Mouse (Mus musculus) embryonic stem cell, embryonic (primary cell): ENCODE results near the gene Runx3.

Source experiments
- CTCF ChIA-PET, 4 experiments: fragments of 300-600 bp in 2 of 4; fragments of 350-600 bp in 2 of 4; sonication (Branson Sonifier 250); formaldehyde crosslinking; loops; one replicate each; lab custom pipeline; 2022; ENCODE audit warnings: inconsistent platforms in 2 of 4; lab: Charles Lee
- POLR2A ChIA-PET, 4 experiments: fragments of 300-600 bp in 2 of 4; fragments of 350-600 bp in 2 of 4; sonication (Branson Sonifier 250); formaldehyde crosslinking; loops; one replicate each; lab custom pipeline; 2022; ENCODE audit warnings: antibody characterized with exemption in 4 of 4, inconsistent platforms in 1 of 4; lab: Charles Lee

Gene Runx3

DNA sequence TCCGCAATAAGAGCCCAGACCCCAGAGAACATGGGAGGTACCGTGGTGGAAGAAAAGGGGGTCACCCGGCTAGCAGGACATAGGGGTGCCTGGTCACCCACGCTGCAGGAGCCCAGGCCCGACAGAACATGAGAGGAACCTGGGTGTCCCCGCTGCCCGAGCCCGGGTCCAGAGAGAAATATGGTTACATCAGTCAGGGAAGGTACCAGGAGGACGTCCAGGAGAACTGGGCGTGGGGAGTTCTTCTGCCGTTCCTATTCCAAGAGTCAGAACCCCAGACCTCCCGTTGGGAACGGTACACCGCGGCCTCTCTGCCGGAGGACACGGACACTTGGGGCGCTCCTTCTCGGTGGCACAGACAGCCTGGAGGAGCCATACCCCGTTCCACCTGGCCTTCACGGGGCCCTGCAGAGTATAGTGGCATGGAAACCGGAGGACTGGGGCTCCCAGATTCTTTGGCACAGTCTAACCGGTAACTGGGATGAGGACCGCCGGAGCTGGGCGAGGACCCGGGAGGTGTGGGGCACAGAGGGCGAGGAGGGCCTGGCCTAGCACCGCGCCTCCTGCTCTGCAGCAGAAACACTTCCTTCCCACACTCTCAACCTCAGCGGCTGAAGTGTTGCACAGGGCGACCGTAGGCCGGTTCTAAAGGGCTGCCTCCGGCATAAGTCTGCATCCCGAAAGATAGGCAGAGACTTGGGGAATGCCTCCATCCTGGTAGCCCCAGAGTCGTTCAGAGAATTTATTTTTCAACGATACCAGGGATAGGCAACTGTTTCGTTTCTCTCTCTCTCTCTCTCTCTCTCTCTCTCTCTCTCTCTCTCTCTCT is 33.0 kb downstream of the Runx3 start:
- ChIA-PET CTCF (interaction anchor here in 3 of 4 experiments (0.6 to 0.8 kb wide), 5 partner anchors 27 to 208 kb away, joined by 3 to 12 read pairs (median 3); no protein-coding TSS in a partner anchor), POLR2A (interaction anchor here in 2 of 4 experiments (0.6 to 0.7 kb wide), 2 partner anchors 23 to 30 kb away, joined by 3 to 5 read pairs; no protein-coding TSS in a partner anchor)

DNA sequence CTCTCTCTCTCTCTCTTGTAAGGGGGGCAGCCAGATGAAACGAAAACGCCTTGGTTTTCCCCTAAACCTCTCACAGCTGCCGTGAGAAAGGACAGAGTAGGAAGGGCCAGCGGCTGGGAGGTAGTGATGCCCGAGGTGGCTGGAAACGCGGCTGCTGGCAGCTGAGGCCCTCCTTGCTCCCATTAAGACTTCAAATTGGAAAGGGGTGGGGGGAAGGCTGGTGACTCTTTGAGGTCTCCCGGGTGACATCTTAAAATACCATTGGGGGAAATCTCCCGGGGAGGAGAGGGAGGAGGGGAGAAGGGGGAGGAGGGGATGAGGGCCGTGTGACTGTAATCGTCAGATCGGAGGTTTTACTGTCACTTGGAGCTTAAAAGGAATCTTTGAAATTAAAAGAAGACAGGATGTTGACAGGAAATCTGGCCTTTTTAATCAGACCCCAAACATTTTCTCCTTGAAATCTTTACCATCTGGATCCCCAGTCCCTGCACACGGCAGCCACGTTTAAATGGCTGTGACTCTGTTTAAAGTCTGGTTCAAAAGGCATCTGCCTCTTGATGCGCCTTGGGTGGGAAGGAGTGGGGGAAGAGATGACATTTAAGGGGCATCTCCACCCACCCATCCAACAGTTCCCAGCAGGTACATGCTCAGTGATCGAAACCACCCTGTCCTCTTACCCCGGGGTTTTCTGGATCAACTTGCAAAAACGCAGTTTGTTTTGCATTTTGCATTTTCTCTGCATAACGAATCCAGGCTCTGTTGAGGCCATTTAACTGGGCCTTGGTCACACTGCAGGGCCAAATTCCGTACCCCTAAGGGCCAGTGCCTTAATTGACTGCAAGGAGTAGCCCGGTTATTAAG is 33.9 kb downstream of the Runx3 start:
- ChIA-PET POLR2A (interaction anchor here in 3 of 4 experiments (0.6 to 2.0 kb wide), 5 partner anchors 8 to 231 kb away, joined by 3 to 6 read pairs (median 4); partner anchors contain the start of gene Rsrp1 (in 1 of the 3)), CTCF (interaction anchor here in 3 of 4 experiments (0.6 to 1.2 kb wide), 5 partner anchors 26 to 209 kb away, joined by 3 to 7 read pairs (median 3); no protein-coding TSS in a partner anchor)

DNA sequence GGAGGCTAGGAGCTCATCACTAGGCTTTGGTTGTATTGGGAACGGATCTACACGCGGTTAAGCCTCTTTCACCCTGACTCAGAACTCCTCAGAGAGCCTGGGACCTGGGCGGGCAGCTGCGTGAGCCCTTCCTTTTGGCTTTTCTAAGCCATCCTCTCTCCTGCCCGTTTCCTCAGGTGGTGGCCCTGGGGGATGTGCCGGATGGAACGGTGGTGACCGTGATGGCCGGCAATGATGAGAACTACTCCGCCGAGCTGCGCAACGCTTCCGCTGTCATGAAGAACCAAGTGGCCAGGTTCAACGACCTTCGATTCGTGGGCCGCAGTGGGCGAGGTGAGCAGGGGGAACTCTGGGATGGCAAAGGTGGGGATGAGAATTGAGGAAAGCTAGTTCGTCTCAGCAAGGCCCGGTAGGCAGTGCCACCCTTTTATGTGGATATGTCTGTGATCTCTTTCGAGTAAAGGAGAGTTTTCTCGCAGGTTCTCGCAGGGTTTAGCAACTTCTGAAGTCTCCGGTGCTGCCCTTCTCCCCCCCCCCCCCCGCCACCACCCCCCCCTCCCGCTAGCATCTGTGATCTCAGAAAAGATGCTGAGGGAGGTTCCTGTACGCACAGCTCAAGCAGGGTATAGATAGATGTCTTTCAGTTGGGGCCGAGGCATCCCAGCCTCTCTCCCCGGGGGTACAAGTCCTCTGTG is 34.8 kb downstream of the Runx3 start:
- POLR2A ChIA-PET, result interaction anchor here in 3 of 4 experiments (0.7 to 2.0 kb wide), 5 partner anchors 9 to 232 kb away, joined by 3 to 6 read pairs (median 4); partner anchors contain the start of gene Rsrp1 (in 1 of the 3)
- CTCF ChIA-PET, result interaction anchor here in 1 of 4 experiments (1.2 kb wide), 1 partner anchor 180 kb away, joined by 3 read pairs; no protein-coding TSS in a partner anchor

GRCm38 (mm10) chr4:135155805-135156469 is 35.5 kb downstream of the Runx3 start:
- ChIA-PET POLR2A (interaction anchor here in 2 of 4 experiments (0.7 to 2.0 kb wide), 4 partner anchors 10 to 233 kb away, joined by 3 to 6 read pairs (median 4); partner anchors contain the start of gene Rsrp1 (in 1 of the 2)), CTCF (interaction anchor here in 1 of 4 experiments (1.2 kb wide), 1 partner anchor 181 kb away, joined by 3 read pairs; no protein-coding TSS in a partner anchor)

DNA sequence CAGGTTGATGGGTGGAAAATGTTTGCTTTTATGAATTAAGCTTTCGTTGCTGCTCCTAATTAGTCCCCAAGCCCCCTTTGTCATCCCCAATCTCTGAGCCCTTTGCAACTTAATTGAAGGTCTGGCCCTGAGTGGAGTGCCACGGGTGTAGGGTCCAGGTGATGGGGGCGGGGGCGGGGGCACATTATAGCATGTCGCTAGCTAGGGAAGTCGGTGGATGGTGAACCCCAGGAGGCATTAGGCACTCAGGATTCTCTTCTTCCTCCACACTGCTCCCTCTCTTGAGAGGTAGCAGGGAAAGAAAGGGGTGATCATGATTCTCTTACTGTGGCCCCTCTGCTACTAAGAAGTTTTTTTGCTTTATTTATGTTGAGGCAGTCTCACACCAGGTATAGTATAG is 36.1 kb downstream of the Runx3 start:
- ChIA-PET CTCF (interaction anchor here in 1 of 4 experiments (0.6 kb wide), 1 partner anchor 202 kb away, joined by 3 read pairs; no protein-coding TSS in a partner anchor), POLR2A (interaction anchor here in 1 of 4 experiments (2.0 kb wide), 1 partner anchor 234 kb away, joined by 6 read pairs; the partner anchor contains the start of gene Rsrp1)

- ChIA-PET CTCF (interaction anchor here in 3 of 4 experiments (0.6 to 2.2 kb wide), 4 partner anchors 22 to 201 kb away, joined by 3 to 10 read pairs (median 4); no protein-coding TSS in a partner anchor), POLR2A (no interaction called here)
Measured at GRCm38 (mm10) chr4:135157329-135157728, 36.9 kb downstream of the Runx3 start.

DNA sequence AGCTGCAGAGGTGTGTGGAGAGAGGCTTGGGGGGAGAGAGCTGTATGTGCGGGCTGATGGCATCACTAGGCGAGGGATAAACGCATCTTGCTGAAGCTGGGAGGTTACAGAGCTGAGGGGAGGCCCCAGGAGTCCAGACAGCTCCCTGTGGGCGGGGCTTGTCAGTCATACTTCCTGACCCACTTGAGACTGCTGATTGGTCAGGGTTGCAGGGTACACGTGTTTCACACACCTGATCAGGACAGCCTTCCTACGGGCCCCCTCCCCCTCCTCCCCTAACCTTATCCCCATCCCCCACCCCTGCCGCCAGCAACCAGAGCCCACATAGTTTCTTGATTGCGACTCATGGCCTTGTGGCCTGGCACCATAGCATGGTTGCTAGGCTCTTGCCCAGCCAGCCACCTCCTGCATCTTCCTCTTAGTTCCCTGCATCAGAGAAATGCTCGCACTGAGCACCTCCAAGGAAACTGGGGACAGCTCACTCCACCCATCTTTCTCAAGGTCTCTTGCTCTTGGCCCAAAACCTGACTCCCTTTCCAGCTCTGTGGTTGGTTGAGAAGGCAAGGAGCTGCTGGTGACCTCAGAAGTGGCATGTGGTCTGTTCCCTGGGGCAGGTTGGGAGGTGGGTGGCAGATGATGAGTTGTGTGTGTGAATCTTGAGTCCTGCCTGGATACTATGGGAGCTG is 38.4 kb downstream of the Runx3 start:
- ChIA-PET CTCF (interaction anchor here (0.5 to 2.2 kb wide), 20 partner anchors 8 to 456 kb away, joined by 3 to 10 read pairs (median 3); no protein-coding TSS in a partner anchor), POLR2A (interaction anchor here in 3 of 4 experiments (0.6 to 2.1 kb wide), 17 partner anchors 8 to 236 kb away, joined by 3 to 14 read pairs (median 3); partner anchors contain the start of gene Rsrp1 (in 2 of the 3))

DNA sequence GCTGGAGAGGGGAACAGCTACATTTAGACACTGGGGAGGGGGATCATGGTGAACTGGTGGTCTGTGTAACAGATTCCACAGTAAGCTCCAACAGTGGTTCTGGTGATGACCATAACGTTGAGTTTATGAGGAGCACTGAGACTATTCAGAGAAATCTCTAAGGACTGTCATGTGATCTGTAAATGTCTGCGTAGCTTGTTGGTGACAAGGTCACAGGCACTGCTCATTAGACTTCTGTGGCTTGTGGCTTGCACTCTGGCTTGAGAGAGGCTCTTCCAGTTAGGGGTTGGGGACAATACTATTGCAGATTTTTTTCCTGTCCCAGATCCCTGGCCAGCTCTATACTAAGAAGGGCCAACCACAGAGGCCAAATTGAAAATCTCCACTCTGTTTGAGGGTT is 39.2 kb downstream of the Runx3 start:
- CTCF ChIA-PET, result interaction anchor here (0.6 to 2.2 kb wide), 11 partner anchors 9 to 235 kb away, joined by 3 to 10 read pairs (median 3); no protein-coding TSS in a partner anchor
- POLR2A ChIA-PET, result interaction anchor here in 3 of 4 experiments (0.5 to 2.1 kb wide), 7 partner anchors 8 to 313 kb away, joined by 3 to 14 read pairs (median 4); no protein-coding TSS in a partner anchor

DNA sequence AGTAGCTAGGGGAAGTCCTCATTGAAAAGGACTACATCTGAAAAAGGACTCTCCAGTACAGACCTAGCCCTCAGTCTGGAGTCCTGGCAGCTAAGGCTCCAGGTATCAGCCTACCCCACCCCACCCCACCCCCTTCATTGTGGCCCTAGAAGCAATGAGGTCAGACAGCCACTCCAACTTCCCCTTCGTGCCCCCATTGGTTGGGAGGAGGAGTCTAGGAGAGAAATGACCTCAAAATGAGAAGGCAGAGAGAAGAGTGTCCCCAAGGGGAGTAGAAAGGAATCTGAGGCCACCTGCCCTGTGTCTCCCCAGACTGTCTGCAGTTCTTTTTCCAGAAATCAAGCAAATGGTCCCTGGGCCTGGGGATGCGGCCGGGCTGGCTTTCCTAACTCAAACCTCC is 39.7 kb downstream of the Runx3 start:
- ChIA-PET CTCF (interaction anchor here in 1 of 4 experiments (0.6 to 2.0 kb wide), 3 partner anchors 46 to 147 kb away, joined by 3 to 6 read pairs (median 4); no protein-coding TSS in a partner anchor), POLR2A (interaction anchor here in 2 of 4 experiments (0.5 to 1.4 kb wide), 5 partner anchors 10 to 312 kb away, joined by 3 to 4 read pairs (median 3); no protein-coding TSS in a partner anchor)

DNA sequence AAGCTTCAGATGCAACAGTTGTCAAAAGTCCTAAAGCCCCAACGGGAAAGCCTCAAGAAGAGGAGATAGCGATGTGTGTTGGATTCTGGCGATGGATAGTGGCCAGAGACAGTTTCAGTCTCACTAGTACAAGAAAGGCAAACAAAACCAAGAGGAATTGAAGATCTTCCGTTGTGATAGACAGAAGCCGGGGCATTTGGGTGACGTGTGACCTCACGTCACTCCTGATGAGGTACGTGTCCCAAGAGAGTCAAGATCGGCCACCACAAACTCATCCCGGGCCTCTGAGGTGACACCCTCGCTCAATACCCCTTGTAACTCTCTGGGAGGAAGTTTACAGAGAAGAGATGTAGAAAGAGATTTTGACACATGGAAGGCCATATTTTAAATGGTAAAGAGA is 41.0 kb downstream of the Runx3 start:
- CTCF ChIA-PET, result no interaction called here
- POLR2A ChIA-PET, result interaction anchor here in 1 of 4 experiments (0.6 to 0.9 kb wide), 2 partner anchors 50 to 157 kb away, joined by 3 read pairs; no protein-coding TSS in a partner anchor

- POLR2A ChIA-PET, result interaction anchor here in 3 of 4 experiments (0.5 to 2.4 kb wide), 14 partner anchors 10 to 1931 kb away, joined by 3 to 9 read pairs (median 4); partner anchors contain the start of genes Rsrp1 (in 1 of the 3) and Srrm1 (in 1 of the 3)
- CTCF ChIA-PET, result interaction anchor here in 3 of 4 experiments (0.6 to 2.0 kb wide), 9 partner anchors 13 to 857 kb away, joined by 3 to 10 read pairs (median 4); no protein-coding TSS in a partner anchor
Measured at GRCm38 (mm10) chr4:135165761-135166160, 45.3 kb downstream of the Runx3 start.

GRCm38 (mm10) chr4:135166413-135167225 is 46.2 kb downstream of the Runx3 start:
- ChIA-PET POLR2A (interaction anchor here (0.5 to 3.4 kb wide), 33 partner anchors 8 to 1932 kb away, joined by 3 to 14 read pairs (median 4); partner anchors contain the start of genes Clic4 (in 1 of the 4), Rsrp1 (in 1 of the 4), Runx3 (in 1 of the 4) and Srrm1 (in 1 of the 4)), CTCF (interaction anchor here (0.5 to 2.0 kb wide), 24 partner anchors 8 to 543 kb away, joined by 3 to 10 read pairs (median 3); no protein-coding TSS in a partner anchor)

DNA sequence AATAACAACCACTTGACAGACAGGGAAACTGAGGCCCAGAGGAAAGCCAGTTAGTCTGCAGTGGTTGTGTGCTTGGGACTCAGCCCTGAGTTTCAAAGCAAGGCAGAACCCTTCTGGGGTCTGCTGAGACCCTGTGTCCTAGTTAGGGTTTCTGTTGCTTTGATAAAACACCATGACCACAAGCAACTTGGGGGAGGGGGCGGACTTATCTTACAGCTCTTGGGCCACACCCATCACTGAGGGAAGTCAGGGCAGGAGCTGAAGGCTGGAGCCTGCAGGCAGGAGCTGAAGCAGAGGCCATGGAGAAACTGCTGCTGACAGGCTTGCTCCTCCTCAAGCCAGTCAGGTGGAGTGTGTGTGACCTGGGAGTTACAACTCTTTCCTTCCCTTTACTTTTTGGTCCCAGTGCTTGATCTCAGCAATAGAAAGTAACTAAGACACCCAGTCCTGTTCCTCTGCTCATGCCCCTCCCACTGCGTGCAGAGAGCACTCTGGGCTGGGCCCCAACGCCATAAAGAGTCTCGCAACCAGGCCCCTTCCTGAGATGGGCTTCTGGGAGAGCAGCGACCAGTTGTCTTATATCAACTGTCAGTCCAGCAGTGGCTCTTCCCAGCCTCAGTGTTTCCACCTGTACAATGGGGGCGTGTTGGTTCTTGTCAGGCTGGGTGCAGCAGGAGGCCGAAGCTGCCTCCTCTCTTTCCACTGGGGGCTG is 47.5 kb downstream of the Runx3 start:
- CTCF ChIA-PET, result interaction anchor here in 3 of 4 experiments (1.0 to 1.4 kb wide), 11 partner anchors 11 to 243 kb away, joined by 3 to 6 read pairs (median 3); no protein-coding TSS in a partner anchor
- POLR2A ChIA-PET, result interaction anchor here in 3 of 4 experiments (0.6 to 3.4 kb wide), 18 partner anchors 8 to 939 kb away, joined by 3 to 14 read pairs (median 4); partner anchors contain the start of gene Srrm1 (in 1 of the 3)

DNA sequence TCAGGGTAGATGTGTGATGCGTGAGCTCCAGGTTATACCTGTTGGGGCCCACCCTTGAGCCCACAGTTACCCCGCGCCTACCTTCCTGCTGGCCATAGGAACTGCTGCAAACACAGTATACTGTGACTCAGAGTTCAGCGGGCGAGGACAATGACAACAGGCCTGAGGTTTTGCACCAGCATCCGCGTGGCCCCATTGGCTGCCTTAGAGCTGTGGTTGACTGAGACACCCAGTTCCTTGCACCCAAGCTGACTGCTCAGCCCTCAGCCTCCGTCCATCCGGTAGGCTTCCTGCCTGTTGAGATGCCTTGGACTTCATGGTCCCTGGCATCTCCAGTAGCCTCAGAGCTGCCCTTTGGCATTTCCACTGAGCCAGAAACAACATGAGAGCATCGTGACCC is 48.6 kb downstream of the Runx3 start:
- POLR2A ChIA-PET, result interaction anchor here in 3 of 4 experiments (0.5 to 3.4 kb wide), 9 partner anchors 10 to 214 kb away, joined by 3 to 14 read pairs (median 4); no protein-coding TSS in a partner anchor
- CTCF ChIA-PET, result interaction anchor here in 2 of 4 experiments (1.0 to 1.2 kb wide), 4 partner anchors 10 to 84 kb away, joined by 3 to 4 read pairs (median 3); no protein-coding TSS in a partner anchor
